Mouse (Mus musculus) left cerebral cortex, postnatal 14 days (tissue): ENCODE measurements at regions not wholly inside any gene's neighbourhood (a gene's known extent, or its start where the extent isn't known, plus 50 kb on each side); places are given as distances from the start of the nearest gene placed in this dataset.

ENCODE experiments used
- DNase-seq, 2 experiments: peaks; one replicate each; pipeline ENCODE4 v3.0.0; 2021 to 2022; ENCODE audit warnings: low spot score in 2 of 2, mixed read lengths in 1 of 2
- intact Hi-C: fragments of 180-260 bp; cut with DNase I; formaldehyde crosslinking; loops from one replicate; pipeline ENCODE4 v1.15.1; 2025

GRCm38 (mm10) chr5:33548800-33549199 is 80.6 kb downstream of the Fam53a start:
- DNase-seq: no peak
- intact Hi-C loops: no loop called here

- DNase-seq: peak; percentile 40 to 68
- intact Hi-C loops: no loop called here
Measured at GRCm38 (mm10) chr5:33543372-33543771, 86.1 kb downstream of the Fam53a start.

- intact Hi-C loops: no loop called here
- DNase-seq: no peak
Measured at GRCm38 (mm10) chr5:33542643-33543042, 86.8 kb downstream of the Fam53a start.

DNA sequence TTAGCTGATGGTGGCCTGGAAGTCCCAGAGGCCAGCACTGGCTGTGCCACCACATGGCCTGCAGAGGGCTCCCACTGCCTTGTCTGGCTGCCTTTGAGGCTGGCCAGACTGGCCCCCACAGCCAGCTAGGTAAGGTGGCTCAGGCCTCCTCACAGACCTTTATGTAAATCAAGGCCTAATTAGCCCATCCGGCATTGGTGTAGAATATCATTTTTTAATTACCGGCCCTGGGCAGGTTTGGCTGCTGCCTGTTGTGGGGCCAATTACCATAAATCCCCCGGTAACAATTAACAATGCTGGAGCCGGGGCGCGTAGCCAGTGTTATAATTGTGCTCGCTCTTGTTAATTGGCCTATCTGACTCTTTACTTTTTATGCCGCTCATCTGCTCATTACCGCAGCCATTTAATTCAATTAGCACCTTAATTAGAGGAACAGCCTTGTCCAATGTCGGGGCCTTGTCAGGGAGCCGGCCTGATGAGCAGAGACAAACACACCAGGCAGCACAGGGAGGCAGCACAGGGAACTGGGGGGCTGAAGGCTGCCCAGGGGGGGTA is 87.4 kb downstream of the Fam53a start:
- peak in 1 of 2 experiments; percentile 12 for DNase-seq

GRCm38 (mm10) chr5:33540259-33540658 is 89.2 kb downstream of the Fam53a start:
- intact Hi-C loops: no loop called here
- no peak for DNase-seq

More for the DNA sequence above, 87.4 kb downstream of the Fam53a start:
- intact Hi-C loops: no loop called here

- intact Hi-C loops: no loop called here
- no peak for DNase-seq
Measured at GRCm38 (mm10) chr5:33537429-33537828, 92.0 kb downstream of the Fam53a start.

DNA sequence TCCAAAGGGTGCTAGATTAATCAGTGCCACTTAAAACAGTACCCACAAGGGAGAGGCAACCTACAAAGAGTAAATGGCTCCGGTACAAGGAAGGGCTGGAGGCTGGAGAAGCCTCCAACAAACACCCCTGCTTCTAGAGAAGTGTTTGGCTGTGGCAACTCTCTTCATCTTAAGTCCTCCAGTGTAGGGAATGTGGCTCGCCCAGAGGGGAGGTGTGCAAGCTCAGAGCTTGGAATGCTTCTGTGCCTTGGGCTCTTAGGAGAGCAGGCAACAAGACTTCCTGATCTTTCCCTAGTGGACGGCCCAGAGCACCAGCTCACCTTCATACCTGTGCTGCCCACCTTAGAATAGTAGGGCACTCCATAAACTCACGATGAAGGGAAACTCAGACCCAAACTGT is 92.4 kb downstream of the Fam53a start:
- DNase-seq: no peak
- intact Hi-C loops: no loop called here

- intact Hi-C loops: no loop called here
- DNase-seq: no peak
Measured at GRCm38 (mm10) chr5:33536261-33536660, 93.2 kb downstream of the Fam53a start.

- intact Hi-C loops: no loop called here
- DNase-seq: no peak
Measured at GRCm38 (mm10) chr5:33535145-33536010, 94.1 kb downstream of the Fam53a start.

DNA sequence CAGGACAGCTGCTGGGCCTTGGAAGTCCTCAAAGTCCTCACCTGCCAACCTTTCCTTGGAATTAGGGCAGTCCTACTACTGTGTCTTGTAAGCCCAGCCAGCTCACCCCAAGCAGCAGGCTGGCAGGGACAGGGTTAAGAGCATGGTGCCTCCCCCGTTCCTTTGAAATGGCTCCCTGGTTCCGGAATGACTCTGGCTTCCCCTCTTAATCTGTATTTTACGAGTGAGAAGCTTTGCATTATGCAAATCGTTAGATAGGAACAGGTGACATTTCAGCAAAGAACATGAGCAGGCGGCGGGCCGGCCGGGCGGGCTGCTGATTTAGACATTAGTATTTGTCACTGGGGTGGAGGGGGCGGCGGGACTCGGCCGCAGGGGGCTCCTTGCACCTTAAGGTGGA is 95.1 kb downstream of the Fam53a start:
- intact Hi-C loops: no loop called here
- DNase-seq: peak; percentile 38 to 49

DNA sequence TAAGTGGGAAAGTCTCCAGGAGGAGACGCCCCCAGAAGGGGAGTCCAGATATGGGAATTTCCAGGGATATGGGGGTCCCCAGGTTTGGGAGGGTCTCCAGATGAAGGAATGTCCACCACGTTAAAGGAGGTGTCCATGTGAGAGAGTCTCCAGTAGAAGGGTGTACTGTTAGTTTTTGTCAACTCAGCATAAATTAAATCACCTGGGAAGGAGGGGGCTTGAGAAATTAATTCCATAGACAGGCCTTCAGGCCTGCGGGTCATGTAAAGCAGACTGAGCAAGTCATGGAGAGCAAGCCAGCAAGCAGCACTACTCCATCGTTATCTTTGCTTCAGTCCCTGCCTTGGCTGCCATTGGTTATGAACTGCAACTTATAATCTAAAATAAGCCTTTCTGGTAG is 96.2 kb downstream of the Fam53a start:
- intact Hi-C loops: no loop called here
- DNase-seq: no peak

GRCm38 (mm10) chr5:33531263-33531662 is 97.5 kb upstream of the Nkx1-1 start:
- no peak for DNase-seq
- intact Hi-C loops: no loop called here

- DNase-seq: no peak
- intact Hi-C loops: no loop called here
Measured at GRCm38 (mm10) chr5:33529771-33530170, 96.0 kb upstream of the Nkx1-1 start.

- intact Hi-C loops: no loop called here
- DNase-seq: no peak
Measured at GRCm38 (mm10) chr5:33528971-33529670, 95.3 kb upstream of the Nkx1-1 start.

GRCm38 (mm10) chr5:33527750-33528149 is 94.0 kb upstream of the Nkx1-1 start:
- no peak for DNase-seq
- intact Hi-C loops: no loop called here

GRCm38 (mm10) chr5:33527316-33527715 is 93.5 kb upstream of the Nkx1-1 start:
- intact Hi-C loops: no loop called here
- DNase-seq: no peak

- intact Hi-C loops: no loop called here
Measured at GRCm38 (mm10) chr5:33521951-33522742, 88.4 kb upstream of the Nkx1-1 start.

GRCm38 (mm10) chr5:33520856-33521255 is 87.1 kb upstream of the Nkx1-1 start:
- intact Hi-C loops: no loop called here
- no peak for DNase-seq

More at GRCm38 (mm10) chr5:33521951-33522742, 88.4 kb upstream of the Nkx1-1 start:
- no peak for DNase-seq

DNA sequence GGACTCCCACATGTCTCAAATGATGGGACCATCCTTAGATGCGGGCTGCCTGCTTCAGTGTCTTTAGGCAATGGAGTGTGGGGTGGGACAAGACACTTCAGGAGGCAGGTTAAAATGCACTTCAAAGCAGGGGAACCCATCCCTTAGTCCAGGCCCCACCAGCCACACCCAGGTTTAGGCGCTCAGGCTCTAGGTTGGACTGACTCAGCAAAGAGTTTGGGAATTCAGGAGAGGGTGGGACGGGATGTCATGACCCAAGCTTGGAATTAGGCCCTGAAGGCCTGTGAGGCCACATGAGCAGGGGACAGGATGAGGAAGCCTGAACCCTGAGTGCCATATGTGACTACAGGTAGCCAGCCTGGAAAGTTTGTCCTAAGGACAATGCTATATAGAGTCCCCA is 85.6 kb upstream of the Nkx1-1 start:
- no peak for DNase-seq
- intact Hi-C loops: no loop called here

GRCm38 (mm10) chr5:33518860-33519259 is 85.1 kb upstream of the Nkx1-1 start:
- peak in 1 of 2 experiments; percentile 10 for DNase-seq
- intact Hi-C loops: no loop called here
